Mouse (Mus musculus) ES-Bruce4 (cell line): Measurements from ENCODE around the gene Tnfsfm13. TPM values are rescaled to one million over a fixed set of nuclear protein-coding genes. Genes with fewer than 3 reads are reported as not detected.

Experiments used
- H3K27ac ChIP-seq: 2 replicates; pipeline ENCODE4 v1.5.1; 2012; ENCODE audit warnings: low read length, inconsistent platforms; ENCODE audit not compliant: insufficient read depth
- H3K27me3 ChIP-seq: 2 replicates; pipeline ENCODE4 v1.6.1; 2012; ENCODE audit warnings: mild to moderate bottlenecking, low read length, inconsistent platforms; ENCODE audit not compliant: control insufficient read depth, poor library complexity, insufficient read depth, severe bottlenecking
- H3K36me3 ChIP-seq: 2 replicates; pipeline ENCODE4 v1.6.1; 2012; ENCODE audit warnings: inconsistent platforms, mild to moderate bottlenecking, low read length, moderate library complexity; ENCODE audit not compliant: control insufficient read depth, poor library complexity, insufficient read depth, severe bottlenecking
- H3K4me1 ChIP-seq: one replicate; pipeline ENCODE4 v1.8.1; 2011; ENCODE audit warnings: low read length; ENCODE audit not compliant: control insufficient read depth, insufficient read depth
- H3K4me3 ChIP-seq: 2 replicates; pipeline ENCODE4 v1.5.1; 2011; ENCODE audit warnings: low read depth, mild to moderate bottlenecking, low read length
- H3K9ac ChIP-seq: 2 replicates; pipeline ENCODE4 v1.6.1; 2012; ENCODE audit warnings: low read depth, mild to moderate bottlenecking, inconsistent platforms; ENCODE audit not compliant: poor library complexity, severe bottlenecking
- H3K9me3 ChIP-seq: replicated peaks from 2 replicates; pipeline ENCODE4 v1.6.1; 2012; ENCODE audit warnings: mild to moderate bottlenecking, low read length, inconsistent platforms; ENCODE audit not compliant: control insufficient read depth, poor library complexity, insufficient read depth, severe bottlenecking
- CTCF ChIP-seq: IDR thresholded peaks from one replicate; pipeline ENCODE4 v1.8.1; 2011; ENCODE audit warnings: low read depth, low read length
- EP300 ChIP-seq: IDR thresholded peaks from 2 replicates; pipeline ENCODE4 v1.6.1; 2011; ENCODE audit warnings: low read depth, low read length; ENCODE audit not compliant: insufficient read depth
- POLR2A ChIP-seq: IDR thresholded peaks from one replicate; pipeline ENCODE4 v1.8.1; 2011; ENCODE audit warnings: low read length; ENCODE audit not compliant: insufficient read depth
- polyA plus RNA-seq: library from polyadenylated mRNA; stranded (reverse); fragments of >200 nt; gene quantifications from 2 replicates; pipeline ENCODE4 v1.2.4, GENCODE M21; 2011; ENCODE audit warnings: low read depth; ENCODE audit not compliant: missing spikeins, insufficient read depth, insufficient read length

Gene Tnfsfm13
- polyA plus RNA-seq, 1 experiment = 3.6 TPM

DNA sequence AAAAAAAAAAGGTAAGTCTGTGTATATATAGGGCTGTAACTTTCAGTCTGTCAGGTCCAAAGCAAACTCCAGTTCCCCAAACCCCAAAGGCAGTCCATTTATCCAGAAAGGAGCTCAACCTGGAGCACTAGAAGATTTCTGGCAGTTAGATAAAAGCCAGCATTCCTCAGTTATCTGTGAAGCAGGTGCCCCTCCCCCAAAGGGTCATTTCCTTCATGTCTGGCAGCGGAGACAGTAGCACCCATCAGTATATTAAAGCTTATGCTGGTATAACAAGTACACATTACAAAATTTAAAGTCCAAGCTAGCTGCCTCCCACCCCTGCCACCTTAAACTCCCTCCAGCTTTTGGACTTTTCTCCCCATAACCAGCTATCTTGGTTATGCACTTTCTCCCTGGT, 3.7 kb upstream of the Tnfsfm13 start:
- Histone ChIP-seq H3K9ac (no peak overlapping the region), H3K4me3 (no peak overlapping the region), H3K27me3 (no peaks in the 10 kb centered on the region), H3K36me3 (no peaks in the 10 kb centered on the region), H3K27ac (peak overlapping the region; percentile 37), H3K9me3 (no peaks in the 10 kb centered on the region), H3K4me1 (peaks cover 6% of the 10 kb centered on the region)
- TF ChIP-seq POLR2A = no peak
- no peak for TF ChIP-seq EP300
- no peak for TF ChIP-seq CTCF

- Histone ChIP-seq H3K27me3 (no peaks in the 10 kb centered on the region), H3K4me3 (no peak overlapping the region), H3K9ac (no peak overlapping the region), H3K4me1 (peaks cover 6% of the 10 kb centered on the region), H3K27ac (no peak overlapping the region), H3K9me3 (no peaks in the 10 kb centered on the region), H3K36me3 (no peaks in the 10 kb centered on the region)
- TF ChIP-seq CTCF = peak; percentile 33
- TF ChIP-seq EP300 = no peak
These were observed 2.7 kb upstream of the Tnfsfm13 start for GRCm38 (mm10) chr11:69698574-69698973.

GRCm38 (mm10) chr11:69697396-69697795, 1.5 kb upstream of the Tnfsfm13 start:
- no peaks in the 10 kb centered on the region for H3K36me3 ChIP-seq
- no peak overlapping the region for H3K27ac ChIP-seq
- H3K27me3 ChIP-seq = no peaks in the 10 kb centered on the region
- no peaks in the 10 kb centered on the region for H3K9me3 ChIP-seq
- H3K9ac ChIP-seq = no peak overlapping the region
- H3K4me1 ChIP-seq = peaks cover 5% of the 10 kb centered on the region
- no peak for TF ChIP-seq POLR2A
- TF ChIP-seq EP300 = no peak
- no peak for TF ChIP-seq CTCF
- H3K4me3 ChIP-seq = no peak overlapping the region

GRCm38 (mm10) chr11:69695046-69695360, 895 bp downstream of the Tnfsfm13 start:
- H3K27ac ChIP-seq = 0 out of 2 replicates have a peak overlapping the region, but pooled peaks have one; percentile 10
- H3K27me3 ChIP-seq = no peaks in the 10 kb centered on the region
- H3K9ac ChIP-seq = peak overlapping the region; percentile 63
- H3K4me3 ChIP-seq = peak overlapping the region; percentile 56
- TF ChIP-seq EP300 (no peak), CTCF (no peak), POLR2A (no peak)
- H3K36me3 ChIP-seq = no peaks in the 10 kb centered on the region
- H3K9me3 ChIP-seq = no peaks in the 10 kb centered on the region
- H3K4me1 ChIP-seq = peaks cover 5% of the 10 kb centered on the region

DNA sequence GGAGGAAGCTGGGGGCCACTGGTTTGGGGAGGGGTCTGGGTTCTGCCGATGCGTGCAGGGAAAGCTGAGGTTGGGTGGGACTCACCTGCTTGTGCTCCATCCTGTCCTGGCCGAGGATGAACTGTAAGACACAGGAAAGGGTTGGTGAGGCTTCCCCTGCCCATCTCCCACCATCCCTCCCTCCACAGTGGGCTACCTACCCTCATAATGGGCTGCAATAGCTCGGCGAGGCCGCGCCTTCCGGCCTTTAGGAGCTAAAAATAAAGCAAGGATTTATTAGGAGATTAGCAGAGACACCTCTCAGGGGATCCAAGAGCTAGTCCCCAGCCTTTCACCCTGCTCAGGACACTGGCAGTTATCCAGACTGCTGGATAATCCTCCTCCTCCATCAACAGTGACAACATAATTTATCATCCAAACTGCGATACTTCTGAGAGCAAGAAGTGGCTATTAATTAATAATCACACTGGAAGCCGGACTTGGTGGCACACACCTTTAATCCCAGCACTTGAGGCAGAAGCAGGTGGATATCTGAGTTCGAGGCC, 2.4 kb downstream of the Tnfsfm13 start:
- H3K36me3 ChIP-seq = no peaks in the 10 kb centered on the region
- TF ChIP-seq EP300 (no peak), CTCF (no peak), POLR2A (no peak)
- no peak overlapping the region for H3K9ac ChIP-seq
- H3K4me1 ChIP-seq = peaks cover 3% of the 10 kb centered on the region
- no peak overlapping the region for H3K4me3 ChIP-seq
- no peaks in the 10 kb centered on the region for H3K9me3 ChIP-seq
- no peak overlapping the region for H3K27ac ChIP-seq
- no peaks in the 10 kb centered on the region for H3K27me3 ChIP-seq

GRCm38 (mm10) chr11:69692863-69693262, 3.0 kb downstream of the Tnfsfm13 start:
- no peak overlapping the region for H3K9ac ChIP-seq
- H3K4me3 ChIP-seq = no peak overlapping the region
- H3K27ac ChIP-seq = 0 out of 2 replicates have a peak overlapping the region, but pooled peaks have one; percentile 12
- TF ChIP-seq POLR2A (no peak), CTCF (no peak), EP300 (no peak)
- no peaks in the 10 kb centered on the region for H3K27me3 ChIP-seq
- H3K36me3 ChIP-seq = no peaks in the 10 kb centered on the region
- H3K4me1 ChIP-seq = peaks cover 3% of the 10 kb centered on the region
- no peaks in the 10 kb centered on the region for H3K9me3 ChIP-seq
